Mouse (Mus musculus) kidney, postnatal 0 days (tissue): ENCODE measurements around the gene Pkp1. TPM values are rescaled to one million over a fixed set of nuclear protein-coding genes. Genes with fewer than 3 reads are reported as not detected.

Experiments used
- ATAC-seq: fragments of 200-750 bp; cut with Nextera tagmentation; replicated peaks from 2 replicates; pipeline ENCODE4 v1.8.0; 2017; ENCODE audit warnings: low read depth, moderate number of reproducible peaks, moderate TSS enrichment, moderate library complexity; ENCODE audit not compliant: low FRiP score
- DNase-seq: peaks from one replicate; pipeline ENCODE4 v3.0.0-alpha.2; 2016; ENCODE audit warnings: low spot score
- H3K27ac ChIP-seq: fragments of 300-500 bp; sonication (generic); 2 replicates; pipeline ENCODE4 v1.5.1; 2014; ENCODE audit warnings: mild to moderate bottlenecking
- H3K27me3 ChIP-seq: fragments of 300-500 bp; sonication (generic); 2 replicates; pipeline ENCODE4 v1.6.1; 2014; ENCODE audit warnings: low read length, mixed read lengths; ENCODE audit not compliant: insufficient read depth
- H3K36me3 ChIP-seq: fragments of 300-500 bp; sonication (generic); 2 replicates; pipeline ENCODE4 v1.6.1; 2014; ENCODE audit warnings: low read length, mixed read lengths; ENCODE audit not compliant: insufficient read depth
- H3K4me1 ChIP-seq: fragments of 300-500 bp; sonication (generic); replicated peaks from 2 replicates; pipeline ENCODE4 v1.6.1; 2014; ENCODE audit warnings: antibody characterized with exemption, low read length, mixed read lengths; ENCODE audit not compliant: insufficient read depth
- H3K4me2 ChIP-seq: fragments of 300-500 bp; sonication (generic); 2 replicates; pipeline ENCODE4 v1.6.1; 2014; ENCODE audit warnings: mild to moderate bottlenecking, low read length, moderate library complexity, mixed read lengths
- H3K4me3 ChIP-seq: fragments of 300-500 bp; sonication (generic); replicated peaks from 2 replicates; pipeline ENCODE4 v1.5.1; 2014; ENCODE audit warnings: low read depth, low read length
- H3K9ac ChIP-seq: fragments of 300-500 bp; sonication (generic); 2 replicates; pipeline ENCODE4 v1.6.1; 2014; ENCODE audit warnings: low read depth, low read length
- H3K9me3 ChIP-seq: fragments of 300-500 bp; sonication (generic); replicated peaks from 2 replicates; pipeline ENCODE4 v1.6.1; 2016; ENCODE audit warnings: low read length, inconsistent platforms, mixed read lengths
- CTCF ChIP-seq: IDR thresholded peaks from 2 replicates; pipeline ENCODE4 v1.5.1; 2016; ENCODE audit warnings: antibody characterized with exemption, low read depth, mild to moderate bottlenecking, moderate library complexity
- WGBS: fragments of 180-500 bp; shearing (Covaris S2); extraction: QIAGEN DNeasy Blood & Tissue Kit; methylation state at CpG from one replicate; pipeline ENCODE4 v1.1.7; 2014; 5-methylcytosine and 5-hydroxymethylcytosine counted together
- polyA plus RNA-seq: library from polyadenylated mRNA; unstranded; fragments of >200 nt; fragmentation: Nextera tagmentation; extraction: Ambion mirVana; gene quantifications from 2 replicates; pipeline ENCODE4 v1.2.1, GENCODE M21; 2015

The Pkp1 gene
- polyA plus RNA-seq, 1 experiment from 2014 or later, result 0.22 TPM

- no peak overlapping the region for H3K4me3 ChIP-seq
- no peak overlapping the region for H3K4me2 ChIP-seq
- ATAC-seq, result no peak
Observed at GRCm38 (mm10) chr1:135936091-135936490, 17.1 kb upstream of the Pkp1 start.

GRCm38 (mm10) chr1:135933704-135934293 is 14.8 kb upstream of the Pkp1 start:
- Histone ChIP-seq H3K27ac (no peak overlapping the region), H3K9ac (no peak overlapping the region), H3K4me1 (no peaks in the 10 kb centered on the region), H3K9me3 (no peaks in the 10 kb centered on the region), H3K27me3 (no peaks in the 10 kb centered on the region), H3K36me3 (no peaks in the 10 kb centered on the region), H3K4me2 (no peak overlapping the region), H3K4me3 (no peak overlapping the region)
- 39% methylated on average over 18 of the region's 18 CpGs for WGBS
- DNase-seq (peak; percentile 61), ATAC-seq (peak; percentile 59; the same call in 1 of the 2 replicates)
- TF ChIP-seq CTCF, result no peak

More at GRCm38 (mm10) chr1:135936091-135936490, 17.1 kb upstream of the Pkp1 start:
- no peaks in the 10 kb centered on the region for H3K36me3 ChIP-seq
- H3K9me3 ChIP-seq, result no peaks in the 10 kb centered on the region
- DNase-seq, result no peak
- no peaks in the 10 kb centered on the region for H3K4me1 ChIP-seq
- no peak for TF ChIP-seq CTCF
- 64% methylated on average over 1 of the region's 1 CpGs for WGBS
- no peak overlapping the region for H3K9ac ChIP-seq
- no peaks in the 10 kb centered on the region for H3K27me3 ChIP-seq
- no peak overlapping the region for H3K27ac ChIP-seq

- Histone ChIP-seq H3K9me3 (no peaks in the 10 kb centered on the region), H3K27me3 (no peaks in the 10 kb centered on the region), H3K4me3 (no peak overlapping the region), H3K27ac (no peak overlapping the region), H3K36me3 (no peaks in the 10 kb centered on the region), H3K4me1 (no peaks in the 10 kb centered on the region), H3K4me2 (no peak overlapping the region), H3K9ac (no peak overlapping the region)
- no peak for TF ChIP-seq CTCF
- WGBS, result 61% methylated on average over 3 of the region's 3 CpGs
- DNase-seq (no peak), ATAC-seq (no peak)
Observed at GRCm38 (mm10) chr1:135929876-135930275, 10.9 kb upstream of the Pkp1 start.

DNA sequence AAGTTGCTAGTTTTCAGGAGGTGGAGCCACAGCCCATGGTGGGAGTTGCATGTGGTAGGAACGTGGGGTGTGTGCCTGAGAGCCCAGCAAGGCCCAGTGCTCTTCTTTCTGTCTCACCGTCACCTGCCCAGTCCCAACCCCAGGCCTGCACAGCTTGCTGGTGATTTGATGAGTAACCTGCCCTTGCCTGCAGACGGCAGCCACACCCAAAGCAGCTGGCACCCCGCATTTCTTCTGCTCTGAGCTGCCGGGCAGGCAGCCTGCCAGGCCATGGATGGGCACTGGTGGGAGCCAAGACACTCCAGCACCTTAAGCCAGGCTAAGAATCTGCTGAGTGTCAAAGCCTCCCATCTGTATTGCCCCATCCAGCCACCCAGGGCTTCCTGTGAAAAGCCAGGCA is 6.8 kb upstream of the Pkp1 start:
- Histone ChIP-seq H3K27ac (no peak overlapping the region), H3K36me3 (no peaks in the 10 kb centered on the region), H3K4me3 (no peak overlapping the region), H3K9me3 (no peaks in the 10 kb centered on the region), H3K9ac (no peak overlapping the region), H3K4me2 (no peak overlapping the region), H3K4me1 (no peaks in the 10 kb centered on the region), H3K27me3 (no peaks in the 10 kb centered on the region)
- TF ChIP-seq CTCF, result no peak
- WGBS, result 67% methylated on average over 5 of the region's 5 CpGs
- DNase-seq, result no peak
- ATAC-seq, result no peak

DNA sequence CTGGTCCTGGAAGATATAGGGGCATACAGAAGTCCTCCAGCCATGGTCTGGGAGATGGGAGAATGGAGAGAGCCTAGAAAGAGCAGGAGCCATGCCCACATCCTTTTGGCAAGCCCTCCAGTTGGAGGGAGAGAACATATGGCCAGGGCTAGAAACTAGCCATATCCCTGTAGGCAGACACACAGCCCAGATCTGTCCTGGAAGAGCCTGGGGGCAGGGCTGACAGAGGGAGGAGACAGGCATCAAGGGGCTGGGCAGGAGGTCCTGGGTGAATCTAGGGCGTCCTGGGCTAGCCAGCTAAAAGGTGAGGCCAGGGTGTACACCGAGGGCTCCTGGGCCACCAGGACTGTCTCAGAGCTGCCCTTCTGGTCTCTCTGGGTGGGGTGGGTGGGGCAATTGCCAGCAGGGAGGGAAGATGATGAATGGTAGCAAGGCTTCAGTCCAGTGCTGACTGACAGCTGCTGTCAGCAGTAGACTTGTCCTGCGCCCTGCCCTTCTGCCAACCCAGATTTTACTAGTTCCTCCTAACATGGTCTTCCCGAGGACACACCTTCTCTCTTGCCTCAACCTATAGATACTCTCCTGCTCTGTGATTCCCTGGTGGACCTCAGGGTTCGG is 5.5 kb upstream of the Pkp1 start:
- no peak overlapping the region for H3K4me3 ChIP-seq
- H3K9ac ChIP-seq, result no peak overlapping the region
- no peak overlapping the region for H3K27ac ChIP-seq
- no peaks in the 10 kb centered on the region for H3K36me3 ChIP-seq
- H3K4me2 ChIP-seq, result no peak overlapping the region
- 72% methylated on average over 5 of the region's 5 CpGs for WGBS
- TF ChIP-seq CTCF, result no peak
- peaks cover 11% of the 10 kb centered on the region; the same call in 1 of the 2 replicates for H3K27me3 ChIP-seq
- DNase-seq (no peak), ATAC-seq (no peak)
- H3K4me1 ChIP-seq, result no peaks in the 10 kb centered on the region
- no peaks in the 10 kb centered on the region for H3K9me3 ChIP-seq

DNA sequence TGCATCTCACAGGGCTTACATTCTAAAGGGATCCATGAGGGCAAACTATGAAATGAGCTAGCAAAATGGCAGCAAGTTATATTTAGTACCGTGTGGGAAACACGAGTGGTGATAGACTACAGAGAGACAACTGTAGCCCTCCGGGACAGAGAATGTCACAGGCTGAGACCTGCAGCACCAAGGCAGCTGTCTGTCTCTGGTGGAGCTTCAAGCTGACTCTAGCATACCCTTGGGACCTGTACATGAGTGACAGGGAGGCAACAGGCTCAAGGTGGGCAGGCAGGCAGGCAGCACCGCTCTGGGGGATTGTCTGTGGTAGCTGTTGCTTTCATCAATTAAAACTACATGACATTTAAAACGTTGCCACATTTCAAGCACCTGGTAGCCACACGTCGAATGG is 4.2 kb upstream of the Pkp1 start:
- Histone ChIP-seq H3K27ac (no peak overlapping the region), H3K4me3 (no peak overlapping the region), H3K4me2 (no peak overlapping the region), H3K9me3 (no peaks in the 10 kb centered on the region), H3K36me3 (no peaks in the 10 kb centered on the region), H3K9ac (no peak overlapping the region), H3K27me3 (peaks cover 23% of the 10 kb centered on the region), H3K4me1 (peaks cover 3% of the 10 kb centered on the region; the same call in 1 of the 2 replicates)
- no peak for DNase-seq
- no peak for ATAC-seq
- TF ChIP-seq CTCF, result no peak
- 81% methylated on average over 7 of the region's 7 CpGs for WGBS
